Mouse (Mus musculus): ENCODE measurements around the gene Cpsf4l.
"Not testable (repeated sequence)": the region's sequence is repeated elsewhere in the genome, so short reads cannot be mapped to it uniquely, and the experiment has no call there.

Cpsf4l gene

GRCm38 (mm10) chr11:113666648-113667047 lies 43.2 kb downstream of the Cpsf4l start:
- peak in 1 of 2 experiments; percentile 32 for DNase-seq (ENCODE audit: low spot score in 2 of 2)

GRCm38 (mm10) chr11:113666205-113666604 lies 43.6 kb downstream of the Cpsf4l start:
- DNase-seq (ENCODE audit: low spot score in 2 of 2): no peak

GRCm38 (mm10) chr11:113664279-113664678 lies 45.5 kb downstream of the Cpsf4l start:
- DNase-seq (ENCODE audit: low spot score in 2 of 2): no peak

GRCm38 (mm10) chr11:113661835-113662351 lies 47.9 kb downstream of the Cpsf4l start:
- no peak for DNase-seq (ENCODE audit: low spot score in 2 of 2)

DNA sequence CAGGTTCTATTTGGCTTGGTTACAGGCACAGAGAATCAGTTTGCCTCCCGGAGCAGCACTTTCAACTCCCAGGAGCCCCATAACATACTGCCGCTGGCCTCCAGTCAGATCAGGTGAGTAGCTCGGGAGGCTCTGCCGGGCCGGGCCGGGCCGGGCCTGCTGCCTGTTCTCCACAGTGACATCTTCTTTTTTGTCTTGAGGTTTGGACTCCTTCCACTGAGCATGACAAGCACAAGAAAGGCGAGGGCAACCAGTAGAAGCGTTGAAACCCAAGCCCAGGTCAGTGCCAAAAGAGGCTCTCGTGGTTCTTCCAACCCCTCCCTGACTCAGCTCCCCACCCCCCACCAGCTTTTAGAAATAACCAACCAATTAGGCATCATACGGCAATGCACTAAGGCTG lies 48.9 kb downstream of the Cpsf4l start:
- DNase-seq (ENCODE audit: low spot score in 2 of 2): no peak

DNA sequence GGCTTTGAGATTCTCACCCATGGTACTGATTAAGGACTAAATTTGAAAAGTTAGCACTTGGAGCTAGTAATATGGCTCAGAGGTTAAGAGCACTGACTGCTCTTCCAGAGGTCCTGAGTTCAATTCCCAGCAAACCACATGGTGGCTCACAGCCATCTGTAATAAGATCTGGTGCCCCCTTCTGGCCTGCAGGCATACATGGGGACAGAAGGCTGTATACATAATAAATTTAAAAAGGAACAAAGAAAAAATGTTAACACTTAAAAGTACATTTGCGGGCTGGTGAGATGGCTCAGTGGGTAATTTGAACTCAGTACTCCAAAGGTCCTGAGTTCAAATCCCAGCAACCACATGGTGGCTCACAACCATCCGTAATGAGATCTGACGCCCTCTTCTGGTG lies 49.6 kb downstream of the Cpsf4l start:
- not testable (repeated sequence) for DNase-seq (ENCODE audit: low spot score in 2 of 2)

GRCm38 (mm10) chr11:113658763-113659162 lies 51.1 kb downstream of the Cpsf4l start:
- no peak for DNase-seq (ENCODE audit: low spot score in 2 of 2)

GRCm38 (mm10) chr11:113658319-113658718 lies 51.5 kb downstream of the Cpsf4l start:
- DNase-seq (ENCODE audit: low spot score in 2 of 2): no peak

- DNase-seq (ENCODE audit: low spot score in 2 of 2): no peak
Observed at GRCm38 (mm10) chr11:113657221-113657620, 52.6 kb downstream of the Cpsf4l start.

DNA sequence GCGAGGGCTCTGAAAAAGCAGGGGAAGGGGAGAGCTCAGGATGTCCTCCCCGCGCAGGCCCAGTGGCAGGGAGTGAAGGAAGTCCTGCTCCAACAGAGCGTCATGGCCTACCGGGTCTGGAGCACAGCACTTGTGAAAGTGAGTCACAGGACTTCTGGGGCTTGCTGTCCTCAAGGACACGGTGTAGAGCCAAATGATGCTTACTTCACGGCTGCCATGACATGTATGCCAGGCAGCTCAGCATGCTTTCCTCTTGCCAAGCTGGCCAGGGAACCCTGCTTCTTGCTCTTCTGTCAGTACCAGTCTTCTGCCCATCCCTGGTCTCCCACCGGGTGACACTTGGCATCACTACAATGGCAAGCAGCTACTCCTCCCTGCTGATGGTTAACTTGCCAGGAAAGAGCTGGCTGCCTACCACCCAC lies 53.3 kb downstream of the Cpsf4l start:
- no peak for DNase-seq (ENCODE audit: low spot score in 2 of 2)

- peak; percentile 61 to 77 for DNase-seq (ENCODE audit: low spot score in 2 of 2)
Observed at GRCm38 (mm10) chr11:113654561-113655270, 55.1 kb downstream of the Cpsf4l start.

DNA sequence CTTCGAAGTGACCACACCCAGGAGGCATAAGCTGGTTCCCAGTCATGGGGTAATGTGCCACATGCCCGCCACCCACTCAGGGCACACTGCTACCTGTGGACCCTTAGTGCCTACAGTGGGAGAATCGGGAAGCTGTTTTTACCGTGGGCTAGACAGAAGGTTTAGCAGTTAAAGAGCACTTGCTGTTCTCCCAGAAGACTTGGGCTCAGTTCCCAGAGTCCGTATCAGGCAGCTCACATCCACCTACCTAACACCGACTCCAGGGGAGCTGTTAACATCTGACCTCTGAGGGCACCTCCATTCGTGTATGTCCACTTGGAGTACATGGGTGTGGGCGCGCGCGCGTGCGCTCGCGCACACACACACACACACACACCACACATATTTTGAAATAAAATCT lies 55.7 kb downstream of the Cpsf4l start:
- DNase-seq (ENCODE audit: low spot score in 2 of 2): no peak

DNA sequence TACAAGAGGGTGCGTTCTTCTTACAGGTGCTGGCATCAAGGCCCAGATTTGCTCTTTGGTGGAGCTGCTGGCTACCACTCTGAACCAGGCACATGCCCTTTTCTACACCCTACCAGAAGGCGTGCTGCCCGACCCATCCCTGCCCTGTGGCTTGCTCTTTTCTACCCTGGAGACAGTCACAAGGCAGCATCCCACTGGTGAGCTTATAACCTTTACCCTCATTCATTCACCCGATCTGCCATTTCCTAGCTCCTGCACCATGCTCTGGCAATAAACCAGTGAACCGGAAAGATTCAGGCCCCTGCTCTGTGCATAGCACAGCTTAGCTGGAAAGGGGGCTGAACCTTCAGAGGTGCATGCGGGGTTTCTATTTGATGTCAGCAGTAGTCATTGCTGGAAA lies 57.3 kb downstream of the Cpsf4l start:
- no peak for DNase-seq (ENCODE audit: low spot score in 2 of 2)

DNA sequence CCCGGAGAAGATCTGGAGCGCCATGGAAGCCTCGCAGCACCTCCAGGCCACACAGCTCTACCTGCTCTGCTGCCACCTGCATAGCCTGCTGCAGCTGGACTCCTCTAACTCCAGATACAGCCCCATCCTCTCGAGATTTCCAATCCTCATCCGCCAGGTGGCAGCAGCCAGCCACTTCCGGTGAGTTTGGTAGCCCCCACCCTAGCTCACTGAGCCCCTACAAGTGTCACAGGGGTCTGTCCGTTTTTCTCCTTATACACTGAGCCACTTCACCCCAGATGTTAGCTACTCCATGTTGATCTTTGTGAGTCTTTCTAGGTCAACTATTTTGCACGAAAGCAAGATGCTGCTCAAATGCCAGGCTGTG lies 57.9 kb downstream of the Cpsf4l start:
- peak; percentile 62 to 75 for DNase-seq (ENCODE audit: low spot score in 2 of 2)

DNA sequence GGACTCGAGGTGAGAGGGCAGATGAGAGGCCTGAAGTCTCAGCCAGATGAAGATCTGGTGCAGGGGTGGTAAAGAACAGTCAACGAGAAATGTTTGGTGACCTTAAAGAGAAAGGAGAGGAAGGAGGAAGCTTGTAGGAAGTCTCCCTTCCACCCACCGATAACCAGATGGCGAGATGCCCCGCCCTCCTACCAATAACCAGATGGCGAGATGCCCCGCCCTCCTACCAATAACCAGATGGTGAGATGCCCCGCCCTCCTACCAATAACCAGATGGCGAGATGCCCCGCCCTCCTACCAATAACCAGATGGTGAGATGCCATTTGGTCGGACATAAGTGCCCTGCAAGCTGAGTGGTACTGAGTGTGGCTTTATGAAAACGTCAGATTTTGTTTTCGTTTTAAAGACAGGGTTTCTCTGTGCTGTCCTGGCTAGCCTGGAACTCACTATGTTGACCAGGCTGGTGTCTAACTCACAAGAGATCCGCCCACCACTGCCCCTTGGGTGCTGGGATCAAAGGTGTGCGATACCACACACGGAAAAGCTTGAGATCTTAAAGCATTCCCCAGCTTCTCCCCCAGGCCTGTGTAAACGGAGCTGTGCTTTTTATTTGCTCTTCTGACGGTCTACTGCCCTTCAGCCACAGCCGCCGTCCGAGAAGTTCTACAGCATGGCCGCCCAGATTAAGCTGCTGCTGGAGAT lies 58.5 kb downstream of the Cpsf4l start:
- DNase-seq (ENCODE audit: low spot score in 2 of 2): no peak

GRCm38 (mm10) chr11:113649353-113650210 lies 60.2 kb downstream of the Cpsf4l start, which contains the start of gene Slc39a11:
Gene Slc39a11 (minus strand): TSS chr11:113650079.
- peak; percentile 73 to 76 for DNase-seq (ENCODE audit: low spot score in 2 of 2)

DNA sequence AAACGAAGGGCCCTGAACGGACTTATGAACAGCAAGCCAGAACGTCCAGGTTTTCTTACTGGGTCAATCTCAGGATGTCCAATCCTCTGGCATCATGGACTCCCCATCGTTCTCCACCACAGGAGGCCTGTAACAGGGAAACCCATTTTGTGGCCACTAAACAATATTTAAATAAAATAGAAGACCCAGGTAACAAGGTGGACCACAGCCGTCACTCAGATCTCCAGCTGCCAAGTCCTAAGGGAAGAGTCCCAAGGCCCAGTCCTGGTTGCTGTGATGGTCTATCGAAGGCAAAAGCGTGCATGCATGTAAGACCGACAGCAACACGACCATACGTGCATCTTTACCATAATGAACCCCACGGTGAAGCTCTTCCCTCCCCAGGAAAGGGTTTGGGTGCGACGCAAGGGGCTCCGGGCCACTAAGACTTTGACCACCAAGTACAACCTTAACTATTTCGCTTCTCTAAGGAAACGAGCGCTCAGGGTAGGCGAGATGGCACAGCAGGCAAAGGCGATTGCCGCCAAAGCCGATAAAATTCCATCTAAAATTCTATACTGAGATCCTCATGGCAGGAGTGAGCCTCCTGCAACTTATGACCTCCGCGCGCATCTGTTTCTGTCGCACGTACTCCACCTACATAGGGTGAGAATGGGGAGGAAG lies 61.0 kb downstream of the Cpsf4l start, which contains the start of gene Cog1:
TSS of gene Cog1 (plus strand) at position 480 of the 663 bp plus-strand sequence.
- DNase-seq (ENCODE audit: low spot score in 2 of 2): no peak
